10 mouse cellular contexts compared by ENCODE assay signal in genomic region chr3:51924636-51925035, GRCm38 (mm10).
"Had no signal": no experiment of that assay in that cellular context is flagged by ENCODE, and none has a peak within 500 bp of the region (broad histone marks: within the 10 kb centered on the region; RNA-seq: fewer than 3 reads in every experiment).

No protein-coding gene starts in this region.

- H3K4me2 ChIP-seq: limb, embryonic 12.5 days; liver, embryonic 15.5 days; lung, embryonic 15.5 days had no signal

- H3K27ac ChIP-seq: limb, embryonic 12.5 days; liver, embryonic 15.5 days; lung, embryonic 15.5 days; macrophage; stomach, postnatal 0 days had no signal

- H3K4me3 ChIP-seq: limb, embryonic 12.5 days; liver, embryonic 15.5 days; lung, embryonic 15.5 days had no signal

- DNase-seq: kidney, adult 18-20 months; kidney, postnatal 36 days; lung, postnatal 14 days; right cerebral cortex, postnatal 14 days; thymus, postnatal 4 days had no signal

- H3K9ac ChIP-seq: limb, embryonic 12.5 days; liver, embryonic 15.5 days; lung, embryonic 15.5 days had no signal

- H3K9me3 ChIP-seq: liver, embryonic 15.5 days; lung, embryonic 15.5 days had no signal

- H3K36me3 ChIP-seq: limb, embryonic 12.5 days; liver, embryonic 15.5 days; lung, embryonic 15.5 days had no signal

- H3K27me3 ChIP-seq: limb, embryonic 12.5 days; liver, embryonic 15.5 days; lung, embryonic 15.5 days had no signal

- H3K4me1 ChIP-seq: liver, embryonic 15.5 days had no signal
